Mouse (Mus musculus): Measurements from ENCODE around the gene Dcdc2a.

DNA sequence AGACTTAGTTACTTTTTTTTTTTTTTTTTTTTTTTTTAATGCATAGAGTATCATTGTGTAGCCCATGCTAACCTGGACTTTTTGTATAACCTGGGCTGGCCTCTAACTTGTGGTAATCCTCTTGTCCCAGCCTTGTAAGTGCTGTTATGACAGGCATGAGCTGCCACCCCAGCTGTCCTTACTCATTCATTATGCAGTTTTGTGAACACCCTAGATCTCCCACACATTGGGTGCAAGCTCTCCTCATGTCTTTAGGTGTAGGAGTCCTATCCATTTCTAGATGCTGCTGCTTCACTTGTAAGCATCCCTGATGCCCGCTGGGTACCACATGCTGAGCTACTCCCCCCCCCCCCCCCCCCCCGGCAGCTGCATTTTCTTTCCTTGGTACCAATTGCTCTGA is 71.4 kb downstream of the Dcdc2a start:
- TF ChIP-seq CTCF (IDR thresholded peaks at IDR 0.05; ENCODE audit: low read depth) (no peak), EP300 (optimal IDR thresholded peaks at IDR 0.05) (no peak)

Data from stomach, postnatal 0 days (tissue).